Mouse (Mus musculus) ovary, postnatal 36 days (tissue): ENCODE data around the gene Wdr89.
A peak's percentile ranks its signal among the peaks of the same experiment; 100 is the strongest.

Experiments
- DNase-seq: peaks from one replicate; pipeline ENCODE4 v3.0.0; 2022; ENCODE audit warnings: low spot score, mixed read lengths

Wdr89 gene

DNA sequence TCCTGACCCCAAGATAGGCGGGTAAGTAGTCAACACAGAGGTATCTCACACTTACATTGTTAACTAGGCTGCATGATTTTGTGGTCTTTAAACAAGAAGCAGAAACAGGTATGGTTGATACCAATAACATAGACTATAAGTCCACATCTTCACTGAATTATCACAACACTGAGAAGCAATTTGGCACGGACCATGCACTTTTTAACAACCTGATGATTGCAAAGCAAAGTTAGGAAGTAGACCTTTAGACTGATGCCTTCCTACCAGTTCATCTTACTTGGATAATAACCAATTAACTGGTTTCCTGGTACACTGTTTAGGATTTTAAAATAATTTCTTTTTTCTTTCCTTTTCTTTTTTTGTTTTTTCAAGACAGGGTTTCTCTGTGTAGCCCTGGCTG, 1.1 kb downstream of the Wdr89 start:
- no peak for DNase-seq

DNA sequence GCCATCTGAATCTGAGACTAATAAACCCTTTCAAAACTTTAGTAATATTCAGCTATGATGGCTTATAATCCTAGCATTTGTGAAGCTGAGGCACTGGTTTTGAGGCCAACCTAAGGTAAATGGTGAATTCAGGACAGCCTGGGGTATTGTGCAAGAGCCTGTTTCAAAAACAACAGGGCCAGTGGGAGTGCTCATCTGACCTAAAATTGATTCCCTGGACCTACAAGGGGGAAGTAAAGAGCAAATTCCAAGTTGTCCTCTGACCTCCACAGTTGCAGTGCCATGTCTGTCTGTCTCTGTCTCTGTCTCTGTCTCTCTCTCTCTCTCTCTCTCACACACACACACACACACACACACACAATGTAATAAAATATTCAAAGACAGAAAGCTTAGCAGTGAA, 2.4 kb downstream of the Wdr89 start:
- no peak for DNase-seq

GRCm38 (mm10) chr12:75664516-75664810, 4.9 kb downstream of the Wdr89 start:
- no peak for DNase-seq

GRCm38 (mm10) chr12:75663646-75664515, 5.5 kb downstream of the Wdr89 start:
- no peak for DNase-seq

DNA sequence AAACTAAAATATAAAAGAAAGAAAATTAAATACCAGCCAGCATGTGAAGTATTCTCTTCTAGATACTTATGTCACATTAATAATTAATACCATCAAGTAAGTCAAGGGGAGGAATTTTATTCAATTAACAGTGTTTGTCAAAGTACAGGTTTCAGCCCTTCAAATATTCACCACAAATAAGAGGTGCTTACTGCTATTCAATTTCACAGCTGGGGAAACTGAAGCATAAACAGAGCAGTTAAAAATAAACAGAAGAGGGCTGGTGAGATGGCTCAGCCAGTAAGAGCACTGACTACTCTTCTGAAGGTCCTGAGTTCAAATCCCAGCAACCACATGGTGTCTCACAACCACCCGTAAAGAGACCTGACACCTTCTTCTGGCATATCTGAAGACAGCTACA, 7.0 kb downstream of the Wdr89 start:
- no peak for DNase-seq

GRCm38 (mm10) chr12:75658403-75658802, 10.9 kb downstream of the Wdr89 start:
- DNase-seq = no peak

DNA sequence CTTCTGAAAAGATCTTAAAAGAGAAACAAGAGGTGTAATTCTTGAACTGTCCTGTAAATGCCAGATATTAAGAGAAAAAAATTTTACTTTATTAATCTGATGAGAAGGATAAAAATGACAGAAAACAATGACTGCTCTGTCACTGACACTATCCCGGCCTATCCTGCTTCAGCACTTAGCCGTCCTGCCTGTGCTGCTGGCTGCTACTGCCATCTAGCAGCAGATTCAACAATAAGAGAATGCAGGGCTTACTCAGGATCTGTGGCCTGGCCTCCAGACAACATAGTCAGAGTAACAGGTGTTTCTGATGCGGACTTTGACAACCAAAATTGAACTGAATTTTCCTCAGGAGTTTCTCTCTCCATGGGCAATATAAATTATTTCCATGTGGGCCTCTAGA, 12.8 kb downstream of the Wdr89 start:
- DNase-seq = peak; percentile 13

GRCm38 (mm10) chr12:75654247-75654801, 15.0 kb downstream of the Wdr89 start:
- DNase-seq = no peak

DNA sequence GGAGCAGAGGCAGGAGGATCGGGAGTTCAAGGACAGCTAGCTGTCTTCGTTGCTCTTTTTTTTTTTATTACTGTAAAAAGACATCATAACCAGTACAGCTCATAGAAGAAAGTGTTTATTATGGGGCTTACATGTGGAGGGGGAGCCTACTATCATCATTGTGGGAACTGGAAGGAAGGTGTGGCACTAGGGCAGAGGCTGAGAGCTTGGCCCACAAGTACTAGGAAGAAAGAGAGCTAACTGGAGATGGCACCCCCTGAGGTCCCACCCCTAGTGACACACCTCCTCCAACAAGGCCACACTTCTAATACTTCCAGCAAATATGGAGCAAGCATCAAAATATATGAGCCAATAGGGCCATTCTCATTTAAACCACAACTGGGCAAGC, 19.6 kb downstream of the Wdr89 start:
- DNase-seq = no peak

GRCm38 (mm10) chr12:75649058-75649705, 20.2 kb downstream of the Wdr89 start:
- DNase-seq = no peak

GRCm38 (mm10) chr12:75648281-75648680, 21.1 kb downstream of the Wdr89 start:
- no peak for DNase-seq

- no peak for DNase-seq
Measured at GRCm38 (mm10) chr12:75647663-75648062, 21.7 kb downstream of the Wdr89 start.

- no peak for DNase-seq
Measured at GRCm38 (mm10) chr12:75645780-75646179, 23.6 kb downstream of the Wdr89 start.

DNA sequence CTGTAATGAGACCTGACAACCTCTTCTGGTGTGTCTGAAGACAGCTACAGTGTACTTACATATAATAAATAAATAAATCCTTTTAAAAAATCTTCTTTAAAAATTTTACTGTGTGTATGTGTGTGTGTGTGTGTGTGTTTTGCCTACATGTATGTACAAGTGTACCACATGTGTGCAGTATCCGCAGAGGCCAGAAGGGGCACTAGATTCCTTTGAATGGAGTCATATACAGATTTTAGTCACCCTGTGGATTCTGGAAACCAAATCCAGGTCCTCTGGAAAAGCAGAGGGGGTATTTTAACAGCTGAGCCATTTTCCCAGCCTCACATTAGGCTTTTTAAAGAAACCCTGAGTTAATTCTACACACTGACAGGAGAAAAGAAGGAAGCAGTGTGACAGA, 27.6 kb downstream of the Wdr89 start:
- no peak for DNase-seq

GRCm38 (mm10) chr12:75638345-75638744, 31.0 kb downstream of the Wdr89 start:
- no peak for DNase-seq

DNA sequence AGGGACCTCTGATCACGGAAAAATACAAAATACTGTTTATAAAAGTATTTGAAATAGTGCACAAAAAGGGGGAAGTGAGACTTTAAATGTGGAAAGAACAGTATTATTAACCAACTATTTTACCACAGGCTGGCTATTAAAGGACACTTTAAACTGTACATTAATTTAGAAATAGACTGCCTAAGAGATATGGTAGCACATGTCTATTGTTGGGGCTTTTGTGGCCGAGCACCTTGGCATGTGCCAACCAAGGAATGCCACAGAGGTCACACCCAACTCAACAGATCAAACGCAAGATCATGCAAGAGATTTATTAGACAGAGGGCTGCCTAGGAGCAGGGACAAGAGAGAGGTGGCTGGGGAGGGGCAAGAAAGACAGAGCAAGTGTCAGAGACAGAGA, 32.2 kb downstream of the Wdr89 start:
- DNase-seq = no peak

GRCm38 (mm10) chr12:75635771-75636430, 33.4 kb downstream of the Wdr89 start:
- DNase-seq = peak; percentile 13

- DNase-seq = no peak
Measured at GRCm38 (mm10) chr12:75629618-75630017, 39.7 kb downstream of the Wdr89 start.

- DNase-seq = no peak
Measured at GRCm38 (mm10) chr12:75623292-75623691, 46.0 kb downstream of the Wdr89 start.

GRCm38 (mm10) chr12:75622835-75623234, 46.5 kb downstream of the Wdr89 start:
- no peak for DNase-seq

GRCm38 (mm10) chr12:75616841-75617240, 52.5 kb downstream of the Wdr89 start:
- DNase-seq = no peak

DNA sequence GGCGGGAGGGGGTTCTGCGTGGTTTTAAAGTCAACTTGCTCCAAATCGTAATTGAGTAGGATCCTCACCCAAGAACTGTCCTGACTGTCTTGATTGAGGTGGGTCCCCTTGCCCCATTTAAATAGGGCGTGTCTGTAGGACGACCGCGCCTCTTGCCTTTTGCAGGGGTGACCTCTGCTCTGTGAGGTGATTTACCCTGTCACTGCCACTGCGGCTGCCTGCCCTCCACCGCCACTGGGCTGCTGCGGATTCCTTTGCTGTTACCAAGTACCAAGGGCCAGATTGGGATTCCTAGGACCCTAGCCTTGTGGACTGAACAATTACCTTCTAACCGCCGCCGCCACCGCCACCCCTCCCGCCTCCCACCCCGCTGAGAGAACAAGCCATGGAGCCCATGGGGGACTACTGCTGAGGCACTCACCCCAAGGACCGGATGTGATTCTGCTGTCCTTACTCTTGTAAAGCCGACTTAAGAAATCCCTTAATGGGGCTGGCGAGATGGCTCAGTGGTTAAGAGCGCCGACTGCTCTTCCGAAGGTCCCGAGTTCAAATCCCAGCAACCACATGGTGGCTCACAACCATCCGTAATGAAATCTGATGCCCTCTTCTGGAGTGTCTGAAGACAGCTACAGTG, 53.1 kb downstream of the Wdr89 start:
- no peak for DNase-seq
